Mouse (Mus musculus) hindbrain, embryonic 14.5 days (tissue): ENCODE results near the gene Jup. TPM values are rescaled to one million over a fixed set of nuclear protein-coding genes. Genes with fewer than 3 reads are reported as not detected.

Experiments
- ATAC-seq: fragments of 200-750 bp; cut with Nextera tagmentation; 2 replicates; pipeline ENCODE4 v1.8.0; 2017; ENCODE audit warnings: moderate number of reproducible peaks, mild to moderate bottlenecking, moderate TSS enrichment, moderate library complexity; ENCODE audit not compliant: low FRiP score
- DNase-seq: peaks from one replicate; pipeline ENCODE4 v3.0.0-alpha.2; 2015; ENCODE audit warnings: low spot score
- H3K27ac ChIP-seq: fragments of 300-500 bp; sonication (generic); 2 replicates; pipeline ENCODE4 v1.5.1; 2014; ENCODE audit warnings: mild to moderate bottlenecking, moderate library complexity
- H3K27me3 ChIP-seq: fragments of 300-500 bp; sonication (generic); 2 replicates; pipeline ENCODE4 v1.6.1; 2014; ENCODE audit warnings: mild to moderate bottlenecking, low read length, mixed read lengths; ENCODE audit not compliant: control insufficient read depth, insufficient read depth
- H3K36me3 ChIP-seq: fragments of 300-500 bp; sonication (generic); replicated peaks from 2 replicates; pipeline ENCODE4 v1.6.1; 2014; ENCODE audit not compliant: control insufficient read depth, insufficient read depth
- H3K4me1 ChIP-seq: fragments of 300-500 bp; sonication (generic); replicated peaks from 2 replicates; pipeline ENCODE4 v1.6.1; 2014; ENCODE audit warnings: antibody characterized with exemption, low read length, mixed read lengths; ENCODE audit not compliant: control insufficient read depth, insufficient read depth
- H3K4me2 ChIP-seq: fragments of 300-500 bp; sonication (generic); replicated peaks from 2 replicates; pipeline ENCODE4 v1.6.1; 2014; ENCODE audit warnings: mild to moderate bottlenecking, moderate library complexity
- H3K4me3 ChIP-seq: fragments of 300-500 bp; sonication (generic); replicated peaks from 2 replicates; pipeline ENCODE4 v1.5.1; 2014; ENCODE audit warnings: mild to moderate bottlenecking, low read length
- H3K9ac ChIP-seq: fragments of 300-500 bp; sonication (generic); 2 replicates; pipeline ENCODE4 v1.6.1; 2014
- H3K9me3 ChIP-seq: fragments of 300-500 bp; sonication (generic); 2 replicates; pipeline ENCODE4 v1.6.1; 2016; ENCODE audit warnings: low read length; ENCODE audit not compliant: control insufficient read depth
- WGBS: fragments of 180-500 bp; shearing (Covaris S2); extraction: QIAGEN DNeasy Blood & Tissue Kit; methylation state at CpG from one replicate; pipeline ENCODE4 v1.1.7; 2014; 5-methylcytosine and 5-hydroxymethylcytosine counted together
- microRNA-seq: library from miRNA; unstranded; fragments of <30 nt; microRNA quantifications from one replicate; pipeline ENCODE4, GENCODE M21; 2016
- polyA plus RNA-seq: library from polyadenylated mRNA; unstranded; fragments of >200 nt; fragmentation: Nextera tagmentation; extraction: Ambion mirVana; gene quantifications from 2 replicates; pipeline ENCODE4 v1.2.1, GENCODE M21; 2014

Gene Jup
- polyA plus RNA-seq, 1 experiment from 2014 or later, result 59.6 TPM

- ATAC-seq (peak; percentile 84), DNase-seq (peak; percentile 95)
- peak overlapping the region; percentile 86 for H3K9ac ChIP-seq
- H3K4me3 ChIP-seq, result peak overlapping the region; percentile 69
- H3K36me3 ChIP-seq, result peaks cover 21% of the 10 kb centered on the region
- H3K27me3 ChIP-seq, result no peaks in the 10 kb centered on the region
- H3K4me2 ChIP-seq, result peak overlapping the region; percentile 91
- peaks cover 6% of the 10 kb centered on the region for H3K4me1 ChIP-seq
- no peaks in the 10 kb centered on the region for H3K9me3 ChIP-seq
- peak overlapping the region; percentile 97 for H3K27ac ChIP-seq
- WGBS, result 1% methylated on average over 39 of the region's 40 CpGs
Observed at GRCm38 (mm10) chr11:100320172-100320630, 77.4 kb downstream of the Jup start.

DNA sequence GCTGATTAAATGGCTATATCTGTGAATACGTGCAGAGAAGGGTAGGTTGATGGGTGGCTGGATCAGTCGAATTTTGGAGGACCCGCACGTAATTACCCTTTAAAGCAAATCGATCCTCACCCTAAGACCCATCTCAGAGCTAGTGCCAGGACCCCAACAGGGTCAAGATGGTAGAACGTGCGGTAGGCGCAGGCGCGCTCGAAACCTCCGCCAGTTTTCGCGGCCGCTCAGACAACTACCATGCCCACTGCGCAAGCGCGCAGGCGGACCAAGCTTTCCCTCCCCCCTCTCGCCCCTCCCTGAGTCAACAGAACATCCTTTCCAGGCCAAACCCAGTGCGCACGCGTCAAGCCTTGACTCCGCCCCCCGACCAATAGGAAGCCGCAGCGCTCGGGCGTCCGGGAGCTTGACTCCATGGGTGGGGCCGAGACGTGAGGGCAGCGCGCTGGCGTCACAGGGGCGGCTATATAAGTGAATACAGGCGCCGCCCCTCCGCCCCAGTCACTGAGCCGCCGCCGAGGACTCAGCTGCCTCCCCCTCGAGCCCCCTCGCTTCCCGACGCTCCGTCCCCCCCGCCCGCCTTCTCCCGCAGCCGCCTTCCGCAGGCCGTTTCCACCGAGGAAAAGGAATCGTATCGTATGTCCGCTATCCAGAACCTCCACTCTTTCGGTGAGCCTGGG, 77.9 kb downstream of the Jup start, which contains the start of gene Eif1:
Eif1 (plus strand) TSS at position 394 of the 680 bp plus-strand sequence.
- Histone ChIP-seq H3K4me3 (peak within 1 kb of the TSS; percentile 69), H3K4me2 (peak within 1 kb of the TSS; percentile 91), H3K9ac (peak within 1 kb of the TSS; percentile 86), H3K4me1 (peaks cover 6% of the 10 kb centered on the region), H3K27me3 (no peaks in the 10 kb centered on the region), H3K27ac (peak within 1 kb of the TSS; percentile 97), H3K9me3 (no peaks in the 10 kb centered on the region), H3K36me3 (peaks cover 21% of the 10 kb centered on the region)
- WGBS, result under 1% methylated on average over 51 of the region's 58 CpGs
- peak; percentile 100 for DNase-seq
- peak; percentile 92 for ATAC-seq

Small RNA genes lying within 50 kb of the gene (microRNA-seq; reads per million reads assigned to microRNA genes)
- gene Gm27374, result not detected

Other genes with a start within 250 kb of the Jup start
- 0.87 and 0.90 TPM in 2 replicates for gene Krt19, start 249.1 kb downstream of the Jup start, polyA plus RNA-seq
- gene Krt9, start 204.5 kb downstream of the Jup start, polyA plus RNA-seq, result not detected in 2 replicates
- gene Krt14, start 190.2 kb downstream of the Jup start, polyA plus RNA-seq, result 0.23 TPM in 1 of 2 replicates, not detected in the other
- gene Krt16, start 148.9 kb downstream of the Jup start, polyA plus RNA-seq, result not detected in 2 replicates
- 0.13 and 0.16 TPM in 2 replicates for gene Krt17, start 136.7 kb downstream of the Jup start, polyA plus RNA-seq
- not detected in 2 replicates for gene Krt42, start 127.9 kb downstream of the Jup start, polyA plus RNA-seq
- gene Eif1, start 77.9 kb downstream of the Jup start, polyA plus RNA-seq, result 1,239 and 1,372 TPM in 2 replicates
- 0.50 TPM in 1 of 2 replicates, not detected in the other for gene Gast, start 63.4 kb downstream of the Jup start, polyA plus RNA-seq
- gene Hap1, start 41.6 kb downstream of the Jup start, polyA plus RNA-seq, result 105 and 137 TPM in 2 replicates
- 19.1 and 20.4 TPM in 2 replicates for gene P3h4, start 17.1 kb upstream of the Jup start, polyA plus RNA-seq
- 22.7 and 24.7 TPM in 2 replicates for gene Fkbp10, start 17.9 kb upstream of the Jup start, polyA plus RNA-seq
- gene Nt5c3b, start 44.0 kb upstream of the Jup start, polyA plus RNA-seq, result 98.5 and 101 TPM in 2 replicates
- gene Klhl10, start 44.2 kb upstream of the Jup start, polyA plus RNA-seq, result 0.52 and 0.74 TPM in 2 replicates
- gene Klhl11, start 75.0 kb upstream of the Jup start, polyA plus RNA-seq, result 15.6 and 17.7 TPM in 2 replicates
- 224 and 244 TPM in 2 replicates for gene Acly, start 130.2 kb upstream of the Jup start, polyA plus RNA-seq
- 2.0 and 2.7 TPM in 2 replicates for gene Ttc25, start 147.8 kb upstream of the Jup start, polyA plus RNA-seq
- gene Cnp, start 177.1 kb upstream of the Jup start, polyA plus RNA-seq, result 47.2 and 53.3 TPM in 2 replicates
- gene Nkiras2, start 221.5 kb upstream of the Jup start, polyA plus RNA-seq, result 103 TPM in 2 replicates
- 91.0 and 91.6 TPM in 2 replicates for gene Dnajc7, start 222.4 kb upstream of the Jup start, polyA plus RNA-seq